Mouse (Mus musculus): ENCODE measurements at regions not wholly inside any gene's neighbourhood (a gene's known extent, or its start where the extent isn't known, plus 50 kb on each side); places are given as distances from the start of the nearest gene placed in this dataset.

- Histone ChIP-seq H3K4me1 (ENCODE audit: control insufficient read depth, insufficient read depth, low read length) (no peaks in the 10 kb centered on the region), H3K4me2 (ENCODE audit: low read depth, low read length) (no peak overlapping the region), H3K36me3 (ENCODE audit: control insufficient read depth, insufficient read depth, low read length) (no peaks in the 10 kb centered on the region), H3K27ac (replicated peaks; ENCODE audit: low read depth, low read length) (no peak overlapping the region), H3K27me3 (replicated peaks; ENCODE audit: control insufficient read depth, insufficient read depth, low read length) (peaks cover 15% of the 10 kb centered on the region), H3K9ac (ENCODE audit: low read depth, low read length) (no peak overlapping the region), H3K4me3 (ENCODE audit: low read depth, low read length) (no peak overlapping the region), H3K9me3 (ENCODE audit: control insufficient read depth, low read length) (no peaks in the 10 kb centered on the region)
- DNase-seq (ENCODE audit: low spot score) (no peak), ATAC-seq (ENCODE audit: low read depth) (no peak)
- 83% methylated on average over 12 of the region's 12 CpGs for WGBS
Measured at GRCm38 (mm10) chr2:75144861-75145260, 319.3 kb downstream of the Mtx2 start.

- ATAC-seq (ENCODE audit: low read depth), result no peak
- no peak overlapping the region for H3K4me3 ChIP-seq (ENCODE audit: low read depth, low read length)
- H3K27ac ChIP-seq (replicated peaks; ENCODE audit: low read depth, low read length), result no peak overlapping the region
- H3K4me2 ChIP-seq (ENCODE audit: low read depth, low read length), result no peak overlapping the region
- H3K9me3 ChIP-seq (ENCODE audit: control insufficient read depth, low read length), result no peaks in the 10 kb centered on the region
- DNase-seq (ENCODE audit: low spot score), result no peak
- no peaks in the 10 kb centered on the region for H3K4me1 ChIP-seq (ENCODE audit: control insufficient read depth, insufficient read depth, low read length)
- WGBS, result 37% methylated on average over 6 of the region's 6 CpGs
- no peaks in the 10 kb centered on the region for H3K36me3 ChIP-seq (ENCODE audit: control insufficient read depth, insufficient read depth, low read length)
- peaks cover 5% of the 10 kb centered on the region for H3K27me3 ChIP-seq (replicated peaks; ENCODE audit: control insufficient read depth, insufficient read depth, low read length)
- H3K9ac ChIP-seq (ENCODE audit: low read depth, low read length), result no peak overlapping the region
Measured at GRCm38 (mm10) chr2:75146256-75146655, 320.7 kb downstream of the Mtx2 start.

GRCm38 (mm10) chr2:75147399-75147798 lies 321.8 kb downstream of the Mtx2 start:
- no peak for DNase-seq (ENCODE audit: low spot score)
- H3K9ac ChIP-seq (ENCODE audit: low read depth, low read length), result no peak overlapping the region
- no peaks in the 10 kb centered on the region for H3K36me3 ChIP-seq (ENCODE audit: control insufficient read depth, insufficient read depth, low read length)
- H3K4me3 ChIP-seq (ENCODE audit: low read depth, low read length), result no peak overlapping the region
- no peak overlapping the region for H3K4me2 ChIP-seq (ENCODE audit: low read depth, low read length)
- no peak overlapping the region for H3K27ac ChIP-seq (replicated peaks; ENCODE audit: low read depth, low read length)
- H3K27me3 ChIP-seq (replicated peaks; ENCODE audit: control insufficient read depth, insufficient read depth, low read length), result peaks cover 2% of the 10 kb centered on the region; the same call in 1 of the 2 replicates
- no peak for ATAC-seq (ENCODE audit: low read depth)
- WGBS, result 61% methylated on average over 9 of the region's 9 CpGs
- H3K4me1 ChIP-seq (ENCODE audit: control insufficient read depth, insufficient read depth, low read length), result no peaks in the 10 kb centered on the region
- H3K9me3 ChIP-seq (ENCODE audit: control insufficient read depth, low read length), result no peaks in the 10 kb centered on the region

GRCm38 (mm10) chr2:75147967-75148366 lies 322.4 kb downstream of the Mtx2 start:
- H3K36me3 ChIP-seq (ENCODE audit: control insufficient read depth, insufficient read depth, low read length), result no peaks in the 10 kb centered on the region
- 45% methylated on average over 8 of the region's 8 CpGs for WGBS
- no peak overlapping the region for H3K4me3 ChIP-seq (ENCODE audit: low read depth, low read length)
- H3K9ac ChIP-seq (ENCODE audit: low read depth, low read length), result no peak overlapping the region
- H3K27ac ChIP-seq (replicated peaks; ENCODE audit: low read depth, low read length), result no peak overlapping the region
- DNase-seq (ENCODE audit: low spot score) (no peak), ATAC-seq (ENCODE audit: low read depth) (no peak)
- H3K27me3 ChIP-seq (replicated peaks; ENCODE audit: control insufficient read depth, insufficient read depth, low read length), result peaks cover 2% of the 10 kb centered on the region; the same call in 1 of the 2 replicates
- no peaks in the 10 kb centered on the region for H3K4me1 ChIP-seq (ENCODE audit: control insufficient read depth, insufficient read depth, low read length)
- H3K4me2 ChIP-seq (ENCODE audit: low read depth, low read length), result no peak overlapping the region
- H3K9me3 ChIP-seq (ENCODE audit: control insufficient read depth, low read length), result no peaks in the 10 kb centered on the region

- H3K4me2 ChIP-seq (ENCODE audit: low read depth, low read length), result no peak overlapping the region
- H3K27me3 ChIP-seq (replicated peaks; ENCODE audit: control insufficient read depth, insufficient read depth, low read length), result 0 out of 2 replicates have a peak, but pooled peaks cover 2% of the 10 kb centered on the region
- ATAC-seq (ENCODE audit: low read depth) (no peak), DNase-seq (ENCODE audit: low spot score) (no peak)
- H3K9me3 ChIP-seq (ENCODE audit: control insufficient read depth, low read length), result no peaks in the 10 kb centered on the region
- no peak overlapping the region for H3K9ac ChIP-seq (ENCODE audit: low read depth, low read length)
- H3K27ac ChIP-seq (replicated peaks; ENCODE audit: low read depth, low read length), result no peak overlapping the region
- H3K36me3 ChIP-seq (ENCODE audit: control insufficient read depth, insufficient read depth, low read length), result no peaks in the 10 kb centered on the region
- WGBS, result 66% methylated on average over 5 of the region's 5 CpGs
- no peak overlapping the region for H3K4me3 ChIP-seq (ENCODE audit: low read depth, low read length)
- H3K4me1 ChIP-seq (ENCODE audit: control insufficient read depth, insufficient read depth, low read length), result no peaks in the 10 kb centered on the region
Measured at GRCm38 (mm10) chr2:75149036-75149435, 323.4 kb downstream of the Mtx2 start.

GRCm38 (mm10) chr2:75149562-75149961 lies 324.0 kb downstream of the Mtx2 start:
- H3K4me1 ChIP-seq (ENCODE audit: control insufficient read depth, insufficient read depth, low read length), result no peaks in the 10 kb centered on the region
- no peaks in the 10 kb centered on the region for H3K9me3 ChIP-seq (ENCODE audit: control insufficient read depth, low read length)
- no peak overlapping the region for H3K9ac ChIP-seq (ENCODE audit: low read depth, low read length)
- no peaks in the 10 kb centered on the region for H3K36me3 ChIP-seq (ENCODE audit: control insufficient read depth, insufficient read depth, low read length)
- H3K4me2 ChIP-seq (ENCODE audit: low read depth, low read length), result peak overlapping the region; percentile 21; the same call in 1 of the 2 replicates
- WGBS, result 34% methylated on average over 12 of the region's 12 CpGs
- H3K27me3 ChIP-seq (replicated peaks; ENCODE audit: control insufficient read depth, insufficient read depth, low read length), result 0 out of 2 replicates have a peak, but pooled peaks cover 2% of the 10 kb centered on the region
- H3K27ac ChIP-seq (replicated peaks; ENCODE audit: low read depth, low read length), result no peak overlapping the region
- no peak overlapping the region for H3K4me3 ChIP-seq (ENCODE audit: low read depth, low read length)
- ATAC-seq (ENCODE audit: low read depth) (no peak), DNase-seq (ENCODE audit: low spot score) (no peak)

GRCm38 (mm10) chr2:75150986-75151385 lies 325.4 kb downstream of the Mtx2 start:
- peak; percentile 79 for DNase-seq (ENCODE audit: low spot score)
- no peak overlapping the region for H3K4me2 ChIP-seq (ENCODE audit: low read depth, low read length)
- H3K36me3 ChIP-seq (ENCODE audit: control insufficient read depth, insufficient read depth, low read length), result no peaks in the 10 kb centered on the region
- ATAC-seq (ENCODE audit: low read depth), result no peak
- H3K9me3 ChIP-seq (ENCODE audit: control insufficient read depth, low read length), result no peaks in the 10 kb centered on the region
- no peak overlapping the region for H3K27ac ChIP-seq (replicated peaks; ENCODE audit: low read depth, low read length)
- no peaks in the 10 kb centered on the region for H3K4me1 ChIP-seq (ENCODE audit: control insufficient read depth, insufficient read depth, low read length)
- no peak overlapping the region for H3K9ac ChIP-seq (ENCODE audit: low read depth, low read length)
- no peak overlapping the region for H3K4me3 ChIP-seq (ENCODE audit: low read depth, low read length)
- 4% methylated on average over 6 of the region's 6 CpGs for WGBS
- H3K27me3 ChIP-seq (replicated peaks; ENCODE audit: control insufficient read depth, insufficient read depth, low read length), result peaks cover 2% of the 10 kb centered on the region; the same call in 1 of the 2 replicates

- Histone ChIP-seq H3K4me1 (ENCODE audit: control insufficient read depth, insufficient read depth, low read length) (no peaks in the 10 kb centered on the region), H3K36me3 (ENCODE audit: control insufficient read depth, insufficient read depth, low read length) (no peaks in the 10 kb centered on the region), H3K4me2 (ENCODE audit: low read depth, low read length) (no peak overlapping the region), H3K27ac (replicated peaks; ENCODE audit: low read depth, low read length) (no peak overlapping the region), H3K9ac (ENCODE audit: low read depth, low read length) (no peak overlapping the region), H3K4me3 (ENCODE audit: low read depth, low read length) (no peak overlapping the region), H3K9me3 (ENCODE audit: control insufficient read depth, low read length) (no peaks in the 10 kb centered on the region), H3K27me3 (replicated peaks; ENCODE audit: control insufficient read depth, insufficient read depth, low read length) (peaks cover 2% of the 10 kb centered on the region; the same call in 1 of the 2 replicates)
- 75% methylated on average over 8 of the region's 8 CpGs for WGBS
- DNase-seq (ENCODE audit: low spot score) (no peak), ATAC-seq (ENCODE audit: low read depth) (no peak)
Measured at GRCm38 (mm10) chr2:75151519-75151918, 325.9 kb downstream of the Mtx2 start.

GRCm38 (mm10) chr2:75152477-75152990 lies 326.9 kb downstream of the Mtx2 start:
- Histone ChIP-seq H3K9ac (ENCODE audit: low read depth, low read length) (no peak overlapping the region), H3K27me3 (replicated peaks; ENCODE audit: control insufficient read depth, insufficient read depth, low read length) (no peaks in the 10 kb centered on the region; the same call in 1 of the 2 replicates), H3K4me1 (ENCODE audit: control insufficient read depth, insufficient read depth, low read length) (no peaks in the 10 kb centered on the region), H3K4me3 (ENCODE audit: low read depth, low read length) (no peak overlapping the region), H3K36me3 (ENCODE audit: control insufficient read depth, insufficient read depth, low read length) (no peaks in the 10 kb centered on the region), H3K27ac (replicated peaks; ENCODE audit: low read depth, low read length) (no peak overlapping the region), H3K9me3 (ENCODE audit: control insufficient read depth, low read length) (no peaks in the 10 kb centered on the region), H3K4me2 (ENCODE audit: low read depth, low read length) (no peak overlapping the region)
- ATAC-seq (ENCODE audit: low read depth), result no peak
- 34% methylated on average over 6 of the region's 6 CpGs for WGBS
- no peak for DNase-seq (ENCODE audit: low spot score)
